Mouse (Mus musculus) neutrophil, adult 5-6 weeks (primary cell): Measurements from ENCODE around the gene Ccdc71. TPM values are rescaled to one million over a fixed set of nuclear protein-coding genes. Genes with fewer than 3 reads are reported as not detected.

Experiments used
- ATAC-seq: fragments of 151-379, 151-347 bp; 2 replicates; pipeline ENCODE4 v1.8.0; 2017; ENCODE audit warnings: mild to moderate bottlenecking, moderate TSS enrichment; ENCODE audit not compliant: insufficient number of reproducible peaks, poor library complexity, low FRiP score, severe bottlenecking; ENCODE audit errors: extremely low read depth
- total RNA-seq: library from RNA; stranded (forward); fragments of 200-1000 nt; gene quantifications from 2 replicates; pipeline ENCODE4 v1.2.3, GENCODE M21; 2017

Gene Ccdc71
- total RNA-seq, 1 experiment from 2014 or later = 15.7 TPM

DNA sequence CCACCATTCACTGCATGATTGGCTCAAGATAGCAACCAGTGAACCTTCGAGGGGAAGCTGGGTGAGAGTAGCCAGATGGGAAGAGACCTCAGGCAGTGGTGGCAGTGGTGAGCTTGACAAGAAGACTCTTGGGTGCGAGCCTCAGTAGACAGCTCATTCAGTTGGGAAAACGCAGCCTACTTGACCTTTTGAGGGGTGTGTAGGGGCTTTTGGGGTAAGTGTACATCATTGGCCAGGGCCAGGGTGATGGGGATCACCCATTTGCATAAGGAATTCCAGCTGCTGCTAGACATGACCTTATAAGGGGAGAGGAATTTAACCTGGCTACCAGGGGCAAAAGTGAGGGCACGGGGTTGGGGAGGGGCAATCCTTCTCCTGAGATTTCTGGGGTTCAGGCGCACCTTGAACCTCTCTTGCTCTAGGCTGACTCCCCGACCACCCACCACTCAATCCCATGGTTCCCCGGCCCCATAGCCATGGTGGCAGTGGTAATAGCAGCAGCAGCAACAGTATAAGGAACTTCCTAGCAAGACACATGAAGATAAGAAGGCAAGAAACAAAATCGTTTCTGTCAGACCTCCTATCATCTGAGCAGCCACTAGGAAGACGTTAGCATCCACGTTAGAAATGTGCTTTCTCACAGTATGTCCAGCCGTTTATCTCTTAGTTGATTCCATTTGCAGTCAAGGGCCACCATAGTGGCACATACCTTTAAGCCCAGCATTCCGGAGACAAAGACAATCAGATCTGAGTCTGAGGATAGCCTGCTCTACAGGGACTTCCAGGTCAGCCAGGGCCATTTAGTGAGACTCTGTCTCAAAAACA lies 4.4 kb upstream of the Ccdc71 start:
- no peak for ATAC-seq

DNA sequence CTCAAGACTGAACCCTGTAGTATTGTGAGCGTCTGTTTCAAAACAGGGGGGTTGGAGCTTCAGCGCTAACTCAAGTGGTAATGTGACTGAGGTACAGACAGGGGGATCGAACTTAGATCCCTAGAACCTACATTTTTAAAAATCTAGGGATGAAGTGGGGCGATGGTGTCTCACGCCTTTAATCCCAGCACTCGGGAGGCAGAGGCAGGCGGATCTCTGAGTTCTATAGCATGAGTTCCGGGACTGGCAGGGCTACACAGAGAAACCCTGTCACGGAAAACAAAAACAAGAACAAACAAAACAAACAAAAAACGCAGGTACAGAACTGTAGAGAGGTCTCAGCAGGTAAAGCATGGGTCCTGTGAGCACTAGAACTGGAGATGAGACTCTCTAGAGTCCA lies 3.4 kb upstream of the Ccdc71 start:
- ATAC-seq = no peak

DNA sequence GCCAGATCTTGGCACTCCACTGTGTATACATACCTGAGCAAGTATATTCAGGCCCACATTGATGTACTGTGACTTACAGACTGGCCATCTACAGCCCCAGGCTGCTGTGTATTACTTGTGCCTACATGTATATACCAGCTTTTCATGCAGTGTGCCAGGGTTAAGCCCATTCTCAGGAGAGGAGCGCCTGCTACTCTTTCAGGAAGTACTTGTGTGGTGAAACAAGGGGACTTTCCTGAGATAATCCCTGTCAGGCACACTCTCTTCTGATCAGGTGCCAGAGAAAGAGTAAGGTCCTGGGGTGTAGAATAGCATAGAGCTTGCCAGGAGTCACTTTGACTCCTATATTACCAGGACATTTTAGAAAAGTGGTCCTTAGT lies 398 bp upstream of the Ccdc71 start:
- no peak; the same call in 1 of the 2 replicates for ATAC-seq

DNA sequence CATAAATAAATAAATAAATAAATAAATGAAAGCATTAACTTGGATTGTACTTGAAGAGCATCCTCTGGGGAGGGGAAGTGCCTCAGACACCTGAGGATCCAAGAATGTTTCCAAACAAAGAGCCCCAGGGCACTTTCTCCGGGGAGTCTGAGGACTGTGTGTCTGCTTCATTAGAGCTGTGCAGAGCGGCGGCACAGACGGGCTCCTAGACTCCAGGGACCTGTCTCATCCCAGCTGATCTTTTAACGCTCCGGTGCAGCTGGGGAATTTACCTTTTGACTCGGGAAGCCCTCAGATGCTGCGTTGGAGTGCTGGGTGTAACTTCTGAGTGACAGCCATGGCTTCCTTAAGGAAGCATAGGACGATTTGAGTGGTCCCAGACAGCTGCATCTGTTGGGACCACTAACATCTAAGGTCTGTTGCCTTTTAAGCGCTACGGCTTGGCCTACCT lies 879 bp downstream of the Ccdc71 start, which contains the start of gene Klhdc8b:
Gene Klhdc8b (minus strand): TSS at position 401 of the 451 bp plus-strand sequence.
- no peak for ATAC-seq

DNA sequence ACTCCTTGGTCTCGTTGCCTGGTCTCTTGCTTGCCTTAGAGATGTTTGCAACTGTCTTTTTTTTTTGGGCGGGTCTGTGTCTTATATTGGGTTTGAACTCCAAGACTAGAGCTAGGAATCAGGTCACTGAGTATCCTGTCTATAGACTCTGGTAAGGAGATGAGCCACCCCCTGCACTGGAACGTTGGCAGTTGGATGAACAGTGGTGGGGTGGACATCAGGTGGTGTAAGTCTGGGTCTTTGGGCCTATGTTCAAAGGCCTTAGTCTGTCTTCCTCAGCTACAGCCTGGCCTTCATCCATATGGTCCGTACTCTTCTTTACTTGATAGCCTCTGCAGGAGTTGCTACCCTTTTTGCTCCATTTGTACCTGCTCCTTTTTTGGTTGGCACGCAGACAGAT lies 1.3 kb downstream of the Ccdc71 start:
- ATAC-seq = no peak

DNA sequence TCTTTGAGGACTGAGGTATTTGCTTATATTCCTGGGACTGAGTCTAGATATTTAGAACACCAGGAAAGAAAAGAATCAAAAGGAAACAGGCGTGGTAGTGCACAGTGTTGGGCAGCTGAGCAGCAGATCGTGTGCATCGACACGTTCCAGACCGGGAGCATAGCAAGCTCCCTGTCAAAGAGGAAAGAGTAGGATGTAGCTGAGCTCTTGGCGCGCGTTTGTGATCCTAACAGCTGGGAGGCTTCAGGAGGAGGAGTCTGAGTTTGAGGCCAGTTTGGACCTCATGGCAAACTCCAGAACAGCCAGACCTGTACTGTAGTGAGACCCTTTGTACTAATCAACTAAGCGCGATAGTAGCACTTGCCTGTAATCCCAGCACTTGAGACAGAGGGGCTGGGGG lies 1.9 kb downstream of the Ccdc71 start:
- no peak for ATAC-seq

DNA sequence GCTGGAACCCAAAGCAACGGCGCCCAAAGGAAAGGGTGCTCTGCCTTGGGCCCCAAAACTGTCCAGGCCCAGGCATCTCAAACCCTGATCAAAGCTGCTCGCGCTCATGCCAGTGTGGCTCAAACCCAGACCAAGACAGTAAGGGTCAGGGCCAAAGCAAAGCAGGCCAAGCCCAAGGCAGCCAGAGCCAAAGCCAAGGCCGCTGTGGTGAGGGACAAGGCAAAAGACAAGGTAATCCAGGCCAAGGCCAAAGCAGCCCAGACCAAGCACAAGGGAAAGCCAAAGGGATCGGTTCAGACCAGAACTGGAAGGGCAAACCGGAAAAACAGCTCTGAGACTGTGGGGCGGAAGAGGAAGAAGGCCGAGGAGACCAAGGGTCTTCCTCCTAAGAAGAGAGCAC lies 3.4 kb downstream of the Ccdc71 start:
- ATAC-seq = no peak

DNA sequence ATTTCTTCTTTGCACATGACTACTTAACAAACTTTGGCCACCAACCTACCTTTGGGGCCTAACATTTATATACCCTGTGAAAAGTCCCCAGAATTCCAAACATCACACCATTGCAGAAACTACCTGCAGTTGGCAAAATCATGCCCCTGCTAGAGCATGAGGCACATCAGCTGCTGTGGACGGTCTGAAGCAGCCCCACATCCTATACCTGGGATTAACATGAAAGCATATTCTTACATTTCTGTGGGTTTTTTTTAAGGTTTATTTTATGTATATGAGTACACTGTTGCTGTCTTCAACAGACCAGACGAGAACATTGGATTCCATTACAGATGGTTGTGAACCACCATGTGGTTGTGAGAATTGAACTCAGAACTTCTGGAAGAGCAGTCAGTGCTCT lies 5.9 kb downstream of the Ccdc71 start:
- ATAC-seq = no peak

DNA sequence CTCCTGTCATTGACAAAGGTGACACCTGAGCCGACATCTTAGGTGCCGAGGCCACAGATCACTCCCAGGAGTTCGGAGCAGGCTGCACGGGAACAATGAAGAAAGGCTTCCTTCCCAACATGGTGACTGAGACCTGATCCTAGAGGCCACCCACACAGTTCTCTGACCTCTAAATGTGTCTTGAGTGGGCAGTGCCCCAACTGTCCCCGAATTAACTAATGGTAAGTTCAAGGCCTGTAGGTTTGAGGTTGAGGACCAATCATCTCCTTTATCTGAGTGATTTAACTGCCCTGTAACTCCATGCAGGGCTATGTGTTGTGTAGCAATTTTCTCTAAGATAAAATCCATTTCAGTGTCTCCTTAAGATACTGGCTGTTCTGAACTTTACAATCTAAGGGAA lies 9.1 kb downstream of the Ccdc71 start:
- no peak for ATAC-seq

DNA sequence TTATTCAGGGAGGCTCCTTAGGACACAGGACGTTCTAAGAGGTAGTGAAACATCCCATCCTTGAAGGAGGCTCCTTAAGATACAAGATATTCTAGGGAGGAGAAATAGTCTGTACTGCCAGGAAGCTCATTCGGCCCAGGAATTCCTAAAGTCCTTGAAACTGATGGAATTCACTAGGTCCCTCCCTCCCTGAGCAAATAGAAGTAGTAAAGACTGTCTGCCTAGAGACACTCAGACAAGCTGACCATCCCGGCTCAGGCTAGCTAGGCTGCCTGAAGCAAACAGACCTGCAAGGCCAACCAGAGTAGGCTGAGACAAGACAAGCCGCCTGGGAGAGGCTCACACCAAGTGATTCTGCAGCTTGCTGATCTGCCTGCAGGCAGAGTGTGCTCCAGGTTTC lies 9.5 kb downstream of the Ccdc71 start:
- no peak for ATAC-seq

DNA sequence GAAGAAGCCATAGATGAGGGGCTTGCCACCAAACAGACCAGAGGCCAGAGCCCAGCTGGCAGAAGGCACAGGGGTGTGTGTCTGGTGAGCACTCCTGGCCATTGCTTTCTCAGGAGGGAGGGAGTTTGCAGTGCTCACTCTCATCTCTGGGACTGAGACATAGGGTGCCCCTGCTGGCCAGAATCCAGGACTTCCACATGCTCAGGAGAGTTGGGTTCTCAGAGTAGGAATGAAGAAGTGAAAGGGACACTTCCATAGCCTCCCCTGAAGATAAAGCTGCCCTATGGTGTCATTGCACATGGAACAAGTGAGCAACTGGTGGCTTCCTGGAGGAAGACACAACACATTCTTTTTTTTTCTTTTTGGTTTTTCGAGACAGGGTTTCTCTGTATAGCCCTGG lies 14.2 kb downstream of the Ccdc71 start:
- no peak for ATAC-seq

DNA sequence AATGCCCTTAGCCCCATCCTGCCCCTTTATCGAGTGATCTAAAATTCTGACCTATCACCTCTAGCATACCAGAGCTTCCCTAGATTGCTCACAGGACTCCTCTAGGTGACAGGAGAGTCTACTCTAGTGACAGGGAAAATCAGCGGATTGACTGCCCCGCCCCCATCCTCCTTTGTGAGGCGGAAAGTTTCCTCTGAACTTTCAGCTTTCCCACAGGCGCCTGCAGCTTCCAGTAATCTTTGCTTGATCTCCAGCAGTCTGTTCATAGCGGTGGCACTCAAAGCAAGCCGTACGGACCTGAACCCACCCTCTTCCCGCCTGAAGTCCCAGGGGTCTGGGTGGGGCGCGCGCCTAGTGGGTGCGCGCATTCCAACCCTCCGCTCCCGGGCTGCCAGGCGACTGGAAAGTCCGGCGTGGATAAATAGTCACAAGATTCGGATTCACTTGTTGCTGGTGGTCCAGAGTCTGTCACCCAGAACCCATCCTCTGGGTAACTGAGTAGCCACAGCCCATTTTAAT lies 18.4 kb downstream of the Ccdc71 start:
- ATAC-seq = no peak

DNA sequence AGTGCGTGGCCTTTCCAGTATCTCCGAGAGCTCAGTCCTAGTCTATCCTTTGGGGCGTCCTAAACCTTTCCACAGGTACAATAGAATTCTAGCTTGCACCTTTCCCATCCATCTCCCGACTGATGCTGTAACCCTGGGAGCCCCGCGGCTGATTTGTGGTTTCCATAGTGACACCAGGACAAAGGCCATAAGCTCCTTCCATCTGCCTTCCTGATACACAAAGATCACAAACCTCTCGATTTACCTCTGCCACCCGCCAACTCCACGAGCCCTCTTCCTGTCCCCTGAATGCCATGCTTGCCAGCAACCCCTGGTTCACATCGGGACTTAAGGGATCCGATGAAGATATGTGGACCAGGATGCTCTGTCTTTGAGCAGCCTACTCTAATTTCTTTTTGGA lies 18.9 kb downstream of the Ccdc71 start:
- no peak for ATAC-seq

DNA sequence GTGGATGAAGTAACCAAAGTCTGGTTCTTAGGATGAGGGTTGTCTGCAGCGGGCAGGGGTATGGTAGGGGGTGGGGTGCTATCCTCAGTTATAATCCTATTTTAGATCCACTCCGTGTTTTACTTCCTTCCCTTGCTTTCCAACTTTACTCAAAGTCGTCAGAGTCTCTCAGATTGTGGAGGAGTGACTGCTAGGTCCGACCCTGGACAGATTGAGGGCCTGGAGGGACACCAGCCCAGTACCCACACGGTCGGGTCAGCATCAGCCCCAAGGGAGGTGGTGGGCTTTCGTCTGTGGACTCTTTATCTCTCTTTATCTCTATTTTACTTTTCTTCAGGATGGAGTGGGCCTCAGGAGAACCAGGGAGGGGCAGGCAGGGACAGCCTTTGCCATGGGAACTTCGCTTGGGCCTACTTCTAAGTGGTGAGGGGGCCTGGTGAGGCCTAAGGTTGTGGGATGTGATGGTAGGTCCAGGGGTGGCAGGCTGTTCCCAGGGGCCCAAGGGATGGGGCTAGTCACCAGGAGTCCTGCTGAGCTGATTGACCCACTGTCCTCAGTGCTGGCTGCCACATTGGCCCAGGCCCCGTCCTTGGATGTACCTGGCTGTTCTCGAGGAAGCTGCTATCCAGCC lies 19.5 kb downstream of the Ccdc71 start, which contains the start of gene Lamb2:
Gene Lamb2 (plus strand): TSS at position 16 of the 631 bp plus-strand sequence.
- no peak for ATAC-seq

DNA sequence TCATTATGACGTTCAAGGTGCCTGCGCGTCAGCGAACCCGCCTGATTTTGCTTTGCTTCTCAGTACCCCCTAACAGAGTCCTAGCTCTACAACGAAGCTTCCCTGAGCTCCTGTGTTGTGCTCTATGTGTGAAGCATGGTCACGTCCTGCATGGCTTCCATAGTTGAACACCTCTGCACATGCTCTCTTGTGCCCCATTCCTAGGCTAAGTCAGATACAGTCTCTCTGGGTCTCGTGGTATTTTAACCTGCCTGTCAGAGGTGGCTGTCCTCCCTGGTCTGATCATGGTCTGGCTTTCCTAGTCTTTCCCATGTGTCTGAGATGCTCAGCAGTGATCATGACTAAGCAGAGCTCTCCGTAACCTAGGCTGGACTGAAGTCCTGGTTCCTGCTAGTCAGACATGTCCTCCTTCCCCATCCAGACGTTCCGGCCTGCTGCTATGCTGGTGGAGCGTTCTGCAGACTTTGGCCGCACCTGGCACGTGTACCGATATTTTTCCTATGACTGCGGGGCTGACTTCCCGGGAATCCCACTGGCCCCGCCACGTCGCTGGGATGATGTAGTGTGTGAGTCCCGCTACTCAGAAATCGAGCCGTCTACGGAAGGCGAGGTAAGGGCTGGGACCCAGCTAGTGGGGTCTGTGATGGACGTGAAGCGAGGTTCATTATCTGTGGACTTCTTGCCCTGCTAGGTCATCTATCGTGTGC lies 20.6 kb downstream of the Ccdc71 start:
- no peak for ATAC-seq

DNA sequence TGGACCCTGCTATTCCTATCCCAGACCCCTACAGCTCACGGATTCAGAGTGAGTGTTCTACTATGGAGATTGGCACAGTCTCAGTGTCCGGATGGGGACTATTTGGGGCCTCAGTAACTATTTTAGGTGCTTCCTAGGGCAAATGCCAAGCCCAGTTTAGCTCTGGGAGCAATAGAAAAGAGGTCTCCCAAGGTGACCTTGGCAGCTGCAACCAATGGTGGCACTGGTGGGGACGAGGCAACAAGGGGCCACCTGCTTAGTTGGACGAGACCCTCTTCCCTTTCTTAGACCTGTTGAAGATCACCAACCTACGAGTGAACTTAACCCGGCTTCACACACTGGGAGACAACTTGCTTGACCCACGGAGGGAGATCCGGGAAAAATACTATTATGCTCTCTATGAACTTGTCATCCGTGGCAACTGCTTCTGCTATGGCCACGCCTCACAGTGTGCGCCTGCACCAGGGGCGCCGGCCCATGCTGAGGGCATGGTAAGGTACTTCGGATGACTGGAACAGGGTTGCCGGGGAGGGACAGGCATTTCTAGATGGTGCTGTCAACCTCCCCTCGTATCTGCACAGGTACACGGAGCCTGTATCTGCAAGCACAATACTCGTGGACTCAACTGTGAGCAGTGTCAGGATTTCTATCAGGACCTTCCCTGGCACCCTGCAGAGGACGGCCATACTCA lies 21.3 kb downstream of the Ccdc71 start:
- ATAC-seq = no peak

DNA sequence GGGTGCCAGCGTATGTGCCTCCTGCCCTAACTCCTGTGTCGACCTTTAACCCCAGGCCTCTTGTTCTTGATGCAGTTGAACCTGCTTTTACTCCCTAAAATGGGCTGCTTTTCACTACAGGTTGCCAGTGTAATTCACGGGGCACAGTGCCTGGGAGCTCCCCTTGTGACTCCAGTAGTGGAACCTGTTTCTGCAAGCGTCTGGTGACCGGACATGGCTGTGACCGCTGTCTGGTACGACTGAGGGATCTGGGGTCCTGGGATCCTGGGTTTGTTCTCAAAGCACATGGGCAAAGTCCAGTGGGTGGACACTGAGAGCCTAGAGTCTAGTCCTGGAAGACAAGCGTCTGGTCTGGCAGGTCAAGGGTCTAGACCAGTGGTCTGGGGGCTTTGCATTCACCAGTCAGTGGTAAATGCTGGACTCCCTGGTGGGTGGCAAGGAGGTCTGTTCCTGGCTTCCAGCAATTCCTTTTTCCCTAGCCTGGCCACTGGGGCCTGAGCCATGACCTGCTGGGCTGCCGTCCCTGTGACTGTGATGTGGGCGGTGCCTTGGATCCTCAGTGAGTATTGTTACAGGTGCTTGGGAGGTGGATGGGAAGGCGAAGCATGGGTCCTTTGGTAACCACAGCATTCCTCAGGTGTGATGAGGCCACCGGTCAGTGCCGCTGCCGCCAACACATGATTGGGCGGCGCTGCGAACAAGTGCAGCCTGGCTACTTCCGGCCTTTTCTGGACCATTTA lies 22.9 kb downstream of the Ccdc71 start:
- no peak for ATAC-seq

DNA sequence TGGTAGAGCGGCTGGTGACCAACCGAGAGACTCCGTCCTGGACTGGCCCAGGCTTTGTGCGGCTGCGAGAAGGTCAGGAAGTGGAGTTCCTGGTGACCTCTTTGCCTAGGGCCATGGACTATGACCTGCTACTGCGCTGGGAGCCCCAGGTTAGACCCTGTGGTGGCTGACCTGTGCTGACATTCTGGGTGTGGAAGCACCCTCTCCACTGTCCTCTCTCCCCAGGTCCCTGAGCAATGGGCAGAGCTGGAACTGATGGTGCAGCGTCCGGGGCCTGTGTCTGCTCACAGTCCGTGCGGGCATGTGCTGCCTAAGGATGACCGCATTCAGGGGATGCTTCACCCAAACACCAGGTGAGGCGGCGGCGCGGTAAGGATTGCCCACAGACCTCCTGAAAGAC lies 23.7 kb downstream of the Ccdc71 start:
- ATAC-seq = no peak
